Mouse (Mus musculus) CH12.LX (cell line): ENCODE data around the gene Rps27rt. TPM values are rescaled to one million over a fixed set of nuclear protein-coding genes. Genes with fewer than 3 reads are reported as not detected.
A peak's percentile ranks its signal among the peaks of the same experiment; 100 is the strongest.
"Not testable (repeated sequence)": the region's sequence is repeated elsewhere in the genome, so short reads cannot be mapped to it uniquely, and the experiment has no call there.

Experiments
- DNase-seq: peaks from one replicate; pipeline ENCODE4 v3.0.0-alpha.2; 2013; ENCODE audit errors: extremely low read depth
- H3K27ac ChIP-seq: 2 replicates; pipeline ENCODE4 v1.5.1; 2012; ENCODE audit warnings: low read depth, mild to moderate bottlenecking, control low read depth, moderate library complexity; ENCODE audit not compliant: insufficient read depth
- H3K27me3 ChIP-seq: replicated peaks from 2 replicates; pipeline ENCODE3; 2012; ENCODE audit warnings: inconsistent platforms
- H3K36me3 ChIP-seq, 2 experiments: replicated peaks in 1 of 2; 2 replicates each; pipeline versions ENCODE3 to v1.6.1; 2012; ENCODE audit warnings: inconsistent platforms in 1 of 2, low read length in 1 of 2, mild to moderate bottlenecking in 1 of 2, mixed read lengths in 1 of 2, moderate library complexity in 1 of 2; ENCODE audit not compliant: control insufficient read depth in 1 of 2, insufficient read depth in 1 of 2
- H3K4me1 ChIP-seq, 2 experiments: 2 replicates each; pipeline ENCODE4 v1.6.1; 2012; ENCODE audit warnings: inconsistent platforms in 1 of 2, moderate library complexity in 1 of 2; ENCODE audit not compliant: insufficient read depth in 2 of 2, control insufficient read depth in 1 of 2
- H3K4me2 ChIP-seq: 2 replicates; pipeline ENCODE4 v1.6.1; 2012; ENCODE audit warnings: low read depth, mild to moderate bottlenecking, control low read depth; ENCODE audit not compliant: poor library complexity, insufficient read depth, severe bottlenecking
- H3K4me3 ChIP-seq, 3 experiments: fragments of 150-350 bp in 1 of 3; sonication (generic) in 1 of 3; replicated peaks in 1 of 3; 2 replicates each; pipeline versions ENCODE3 to v1.5.1; 2011 to 2012; ENCODE audit warnings: low read depth in 2 of 3, low read length in 2 of 3, mild to moderate bottlenecking in 2 of 3, moderate library complexity in 2 of 3, control low read depth in 1 of 3, improper control_type of control experiment in 1 of 3, inconsistent platforms in 1 of 3, mixed read lengths in 1 of 3; ENCODE audit not compliant: poor library complexity in 1 of 3
- H3K79me2 ChIP-seq: replicated peaks from 2 replicates; pipeline ENCODE4 v1.6.1; 2012; ENCODE audit warnings: mild to moderate bottlenecking, moderate library complexity; ENCODE audit not compliant: control insufficient read depth, poor library complexity, insufficient read depth, severe bottlenecking; ENCODE audit errors: extremely low read depth
- H3K9ac ChIP-seq: 2 replicates; pipeline ENCODE4 v1.6.1; 2012; ENCODE audit warnings: low read depth, mild to moderate bottlenecking, control low read depth, moderate library complexity; ENCODE audit not compliant: insufficient read depth
- H3K9me3 ChIP-seq: replicated peaks from 2 replicates; pipeline ENCODE3; 2012; ENCODE audit warnings: low read length, inconsistent platforms, mixed read lengths
- CHD2 ChIP-seq: IDR thresholded peaks from 2 replicates; pipeline ENCODE4 v1.6.1; 2011; ENCODE audit warnings: low read length, improper control_type of control experiment
- GABPA ChIP-seq: IDR thresholded peaks from 2 replicates; pipeline ENCODE4 v1.6.1; 2012; ENCODE audit warnings: low read depth, low read length, improper control_type of control experiment, inconsistent platforms; ENCODE audit not compliant: insufficient replicate concordance
- IRF4 ChIP-seq: IDR thresholded peaks from 2 replicates; pipeline ENCODE4 v1.6.1; 2014; ENCODE audit warnings: low read depth, mild to moderate bottlenecking, inconsistent platforms, low read length, improper control_type of control experiment
- KAT2A ChIP-seq: IDR thresholded peaks from 2 replicates; pipeline ENCODE4 v1.6.1; 2012; ENCODE audit warnings: low read length, improper control_type of control experiment, inconsistent platforms; ENCODE audit not compliant: insufficient replicate concordance
- MAZ ChIP-seq: IDR thresholded peaks from 2 replicates; pipeline ENCODE4 v1.6.1; 2012; ENCODE audit warnings: low read depth, mild to moderate bottlenecking, inconsistent platforms, low read length, improper control_type of control experiment, moderate library complexity
- MYC ChIP-seq: IDR thresholded peaks from 2 replicates; pipeline ENCODE4 v1.6.1; 2011; ENCODE audit warnings: low read depth, mild to moderate bottlenecking, improper control_type of control experiment, low read length
- NELFE ChIP-seq: IDR thresholded peaks from 2 replicates; pipeline ENCODE4 v1.6.1; 2011; ENCODE audit warnings: low read depth, low read length, improper control_type of control experiment
- POLR2AphosphoS2 ChIP-seq: IDR thresholded peaks from 2 replicates; pipeline ENCODE4 v1.6.1; 2011; ENCODE audit warnings: low read depth, low read length, improper control_type of control experiment
- SIN3A ChIP-seq: IDR thresholded peaks from 2 replicates; pipeline ENCODE4 v1.6.1; 2012; ENCODE audit warnings: low read length, improper control_type of control experiment, inconsistent platforms
- SMC3 ChIP-seq: IDR thresholded peaks from 2 replicates; pipeline ENCODE4 v1.6.1; 2011; ENCODE audit warnings: low read depth, low read length, improper control_type of control experiment
- TBP ChIP-seq: conservative IDR thresholded peaks from 2 replicates; pipeline ENCODE4 v1.6.1; 2011; ENCODE audit warnings: low read depth, low read length, improper control_type of control experiment
- USF1 ChIP-seq: IDR thresholded peaks from 2 replicates; pipeline ENCODE4 v1.6.1; 2014; ENCODE audit warnings: low read depth, mild to moderate bottlenecking, inconsistent platforms, low read length, improper control_type of control experiment
- USF2 ChIP-seq: conservative IDR thresholded peaks from 2 replicates; pipeline ENCODE4 v1.6.1; 2011; ENCODE audit warnings: low read depth, low read length, improper control_type of control experiment
- ZC3H11A ChIP-seq: IDR thresholded peaks from 2 replicates; pipeline ENCODE4 v1.6.1; 2012; ENCODE audit warnings: low read depth, mild to moderate bottlenecking, inconsistent platforms, low read length, improper control_type of control experiment
- dilution Hi-C: fragments of 300-500 bp; cut with MboI; formaldehyde crosslinking; loops from 2 replicates; pipeline ENCODE4 v1.14.3; 2020; ENCODE audit warnings: low sequenced_read_pairs; ENCODE audit not compliant: extremely low pct_unique_long_range_greater_than_20kb, extremely low pct_ligation_motif_present
- in situ Hi-C: fragments of 300-500 bp; cut with MboI; formaldehyde crosslinking; loops from 3 replicates; pipeline ENCODE4 v1.14.3; 2019; ENCODE audit warnings: low sequenced_read_pairs, low pct_ligation_motif_present, low pct_unique_long_range_greater_than_20kb, mixed read lengths
- polyA plus RNA-seq: library from polyadenylated mRNA; unstranded; fragments of >175 nt; gene quantifications from 2 replicates; pipeline ENCODE4 v1.2.1, GENCODE M21; 2012; ENCODE audit warnings: low read depth; ENCODE audit not compliant: insufficient read length
- total RNA-seq, 2 experiments: library from RNA; depleted of rRNA; stranded (reverse); fragments of 300-350 nt in 1 of 2; fragments of >200 nt in 1 of 2; gene quantifications; 2 replicates each; pipeline ENCODE4 v1.2.3; 2012 to 2014

Rps27rt gene
- total and polyA plus RNA-seq, 3 experiments, result 107 to 455 (median 180) TPM

- Histone ChIP-seq H3K4me1 (peaks cover 0 to 6% of the 10 kb centered on the region in 2 experiments; a peak in 2 of 4 replicates), H3K4me2 (no peak within 1 kb of the TSS), H3K9me3 (peaks cover 4% of the 10 kb centered on the region), H3K4me3 (peak within 1 kb of the TSS in 1 of 3 experiments; percentile 36), H3K9ac (no peak within 1 kb of the TSS), H3K27ac (no peak within 1 kb of the TSS), H3K36me3 (no peaks in the 10 kb centered on the region), H3K27me3 (peaks cover 51% of the 10 kb centered on the region), H3K79me2 (no peaks in the 10 kb centered on the region)
- in situ Hi-C loops (no loop called here), dilution Hi-C loops (no loop called here)
- peak; percentile 2 for DNase-seq
- TF ChIP-seq USF1 (no peak), MYC (no peak), NELFE (no peak), USF2 (no peak), TBP (no peak), SIN3A (no peak), IRF4 (no peak), SMC3 (no peak), POLR2AphosphoS2 (no peak), GABPA (no peak), MAZ (no peak), ZC3H11A (no peak), KAT2A (no peak), CHD2 (no peak)
Observed at GRCm38 (mm10) chr9:114978281-114979111, 4.0 kb downstream of the Rps27rt start, which contains the start of gene Osbpl10. Gene Osbpl10 (plus strand): TSS chr9:114978569.

- no peak for TF ChIP-seq KAT2A
- no peak for TF ChIP-seq SIN3A
- in situ Hi-C loops, result no loop called here
- Histone ChIP-seq H3K4me1 (peaks cover 0 to 6% of the 10 kb centered on the region in 2 experiments; a peak in 2 of 4 replicates), H3K4me3 (peak overlapping the region in 1 of 3 experiments; percentile 36), H3K9me3 (peaks cover 4% of the 10 kb centered on the region), H3K27me3 (peaks cover 51% of the 10 kb centered on the region), H3K79me2 (no peaks in the 10 kb centered on the region), H3K36me3 (no peaks in the 10 kb centered on the region), H3K27ac (no peak overlapping the region), H3K9ac (no peak overlapping the region), H3K4me2 (no peak overlapping the region)
- dilution Hi-C loops, result no loop called here
- no peak for DNase-seq
Observed at GRCm38 (mm10) chr9:114977461-114978280, 4.9 kb downstream of the Rps27rt start.

GRCm38 (mm10) chr9:114966286-114966685, 16.3 kb downstream of the Rps27rt start:
- H3K4me3 ChIP-seq, in situ Hi-C loops, H3K79me2 ChIP-seq, DNase-seq, H3K4me1 ChIP-seq, dilution Hi-C loops, H3K27me3 ChIP-seq, H3K4me2 ChIP-seq, H3K9ac ChIP-seq, H3K36me3 ChIP-seq, H3K27ac ChIP-seq: not testable (repeated sequence)
- H3K9me3 ChIP-seq, result peaks cover 15% of the 10 kb centered on the region
